Mouse (Mus musculus): ENCODE measurements around the gene Scn8a. TPM values are rescaled to one million over a fixed set of nuclear protein-coding genes. Genes with fewer than 3 reads are reported as not detected.
A peak's percentile ranks its signal among the peaks of the same experiment; 100 is the strongest.

The Scn8a gene
- polyA plus RNA-seq, 1 experiment from 2014 or later, result 6.8 TPM

DNA sequence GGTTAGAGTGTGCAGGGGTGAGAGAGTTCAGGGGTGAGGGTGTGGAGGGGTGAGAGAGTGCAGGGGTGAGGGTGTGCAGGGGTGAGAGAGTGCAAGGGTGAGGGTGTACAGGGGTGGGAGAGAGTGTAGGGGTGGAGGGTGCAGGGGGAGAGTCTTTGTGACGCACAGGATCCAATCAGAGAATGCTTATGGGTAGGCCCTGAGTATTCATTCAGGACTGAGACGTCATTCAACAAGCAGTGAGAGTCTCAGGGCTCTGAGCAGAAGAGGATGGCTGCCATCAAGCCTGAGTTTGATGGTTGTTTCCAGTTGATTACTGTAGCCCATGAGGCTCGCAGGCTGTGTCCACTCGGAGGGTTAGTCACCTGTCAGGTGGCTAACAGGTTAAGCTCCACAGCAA lies 48.4 kb downstream of the Scn8a start:
- H3K27ac ChIP-seq (ENCODE audit: low read depth, low read length), result no peak overlapping the region
- DNase-seq (ENCODE audit: low spot score), result no peak
- H3K9ac ChIP-seq (ENCODE audit: low read length), result no peak overlapping the region
- H3K4me3 ChIP-seq (ENCODE audit: low read depth, low read length), result no peak overlapping the region
- ATAC-seq, result no peak
- no peak overlapping the region for H3K4me2 ChIP-seq (ENCODE audit: low read length)
- H3K36me3 ChIP-seq (ENCODE audit: control insufficient read depth, insufficient read depth, low read length), result no peaks in the 10 kb centered on the region
- WGBS, result 40% methylated on average over 4 of the region's 4 CpGs
- no peaks in the 10 kb centered on the region for H3K9me3 ChIP-seq (replicated peaks; ENCODE audit: control insufficient read depth, low read length)
- no peaks in the 10 kb centered on the region for H3K27me3 ChIP-seq (replicated peaks; ENCODE audit: control insufficient read depth, insufficient read depth, low read length)
- H3K4me1 ChIP-seq (ENCODE audit: control insufficient read depth, insufficient read depth, low read length), result 0 out of 2 replicates have a peak, but pooled peaks cover under 1% of the 10 kb centered on the region

DNA sequence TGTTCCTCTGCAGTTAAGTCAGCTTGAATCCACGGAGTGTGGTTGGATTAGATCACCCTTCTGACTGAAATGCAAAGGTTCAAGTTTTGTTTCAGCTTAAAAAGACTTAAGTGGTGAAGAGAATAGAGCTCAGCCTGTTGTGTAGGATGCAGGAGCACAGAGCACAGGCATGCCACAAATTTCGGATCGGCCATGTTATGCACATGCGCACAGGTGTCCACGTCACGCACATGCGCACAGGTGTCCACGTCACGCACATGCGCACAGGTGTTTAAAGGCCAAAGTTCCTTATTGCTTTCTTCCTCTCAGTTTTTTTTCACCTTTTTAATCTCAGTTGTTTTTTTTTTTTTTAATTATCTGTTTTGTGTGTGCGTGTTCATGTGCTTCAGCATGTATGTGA lies 52.6 kb downstream of the Scn8a start:
- no peak overlapping the region for H3K9ac ChIP-seq (ENCODE audit: low read length)
- no peak overlapping the region for H3K4me2 ChIP-seq (ENCODE audit: low read length)
- H3K27ac ChIP-seq (ENCODE audit: low read depth, low read length), result no peak overlapping the region
- H3K4me1 ChIP-seq (ENCODE audit: control insufficient read depth, insufficient read depth, low read length), result peaks cover 8% of the 10 kb centered on the region
- H3K27me3 ChIP-seq (replicated peaks; ENCODE audit: control insufficient read depth, insufficient read depth, low read length), result no peaks in the 10 kb centered on the region
- no peak overlapping the region for H3K4me3 ChIP-seq (ENCODE audit: low read depth, low read length)
- no peak for ATAC-seq
- no peak for DNase-seq (ENCODE audit: low spot score)
- WGBS, result 92% methylated on average over 11 of the region's 11 CpGs
- no peaks in the 10 kb centered on the region for H3K9me3 ChIP-seq (replicated peaks; ENCODE audit: control insufficient read depth, low read length)
- no peaks in the 10 kb centered on the region for H3K36me3 ChIP-seq (ENCODE audit: control insufficient read depth, insufficient read depth, low read length)

DNA sequence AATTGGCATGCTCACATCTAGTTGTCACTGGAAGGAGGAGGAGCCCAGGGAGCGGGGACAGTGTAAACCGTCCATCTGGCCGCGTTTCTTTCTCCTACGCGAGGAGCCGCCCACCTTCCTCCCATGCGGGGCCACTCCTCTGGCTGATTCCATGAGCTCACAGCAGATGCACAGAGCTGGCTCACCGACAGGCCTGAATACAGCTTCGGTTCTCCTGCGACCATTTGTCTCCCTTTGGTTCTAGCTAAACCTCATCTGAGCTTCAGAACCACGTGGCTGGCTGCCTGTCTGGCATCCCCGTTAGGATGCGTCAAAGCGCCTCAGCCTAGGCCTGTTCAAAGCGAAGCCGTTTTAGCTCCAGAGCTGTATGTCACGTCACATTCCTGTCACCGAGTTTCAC lies 53.8 kb downstream of the Scn8a start:
- WGBS, result 21% methylated on average over 19 of the region's 19 CpGs
- ATAC-seq (peak; percentile 82), DNase-seq (ENCODE audit: low spot score) (peak; percentile 77)

DNA sequence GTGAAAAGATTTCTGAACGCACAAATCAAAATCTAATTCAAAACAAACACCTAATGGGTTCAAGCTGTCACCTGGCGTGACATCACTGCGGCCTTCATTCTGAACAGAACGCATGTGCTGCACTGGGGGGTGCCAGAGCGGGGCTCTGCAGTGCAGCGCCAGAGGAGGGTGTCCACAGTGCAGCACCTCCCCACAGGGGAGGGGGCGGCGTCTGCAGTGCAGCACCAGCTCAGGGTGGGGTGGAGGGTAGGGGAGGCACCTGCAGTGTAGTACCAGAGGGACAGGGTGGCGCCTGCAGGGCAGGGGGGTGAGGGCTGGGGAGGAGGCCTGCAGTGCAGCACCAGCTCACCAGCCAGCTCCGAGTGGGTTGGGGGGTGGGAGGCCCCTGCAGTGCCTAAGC lies 55.3 kb downstream of the Scn8a start:
- Histone ChIP-seq H3K4me2 (ENCODE audit: low read length) (no peak overlapping the region), H3K4me1 (ENCODE audit: control insufficient read depth, insufficient read depth, low read length) (peaks cover 8% of the 10 kb centered on the region), H3K27ac (ENCODE audit: low read depth, low read length) (no peak overlapping the region), H3K9ac (ENCODE audit: low read length) (0 out of 2 replicates have a peak overlapping the region, but pooled peaks have one; percentile 30), H3K4me3 (ENCODE audit: low read depth, low read length) (no peak overlapping the region), H3K36me3 (ENCODE audit: control insufficient read depth, insufficient read depth, low read length) (no peaks in the 10 kb centered on the region), H3K27me3 (replicated peaks; ENCODE audit: control insufficient read depth, insufficient read depth, low read length) (no peaks in the 10 kb centered on the region), H3K9me3 (replicated peaks; ENCODE audit: control insufficient read depth, low read length) (no peaks in the 10 kb centered on the region)
- DNase-seq (ENCODE audit: low spot score) (no peak), ATAC-seq (0 out of 2 replicates have a peak, but pooled peaks have one; percentile 29)
- WGBS, result 75% methylated on average over 10 of the region's 10 CpGs

More for the DNA sequence above, 53.8 kb downstream of the Scn8a start:
- Histone ChIP-seq H3K4me1 (ENCODE audit: control insufficient read depth, insufficient read depth, low read length) (peaks cover 8% of the 10 kb centered on the region), H3K27me3 (replicated peaks; ENCODE audit: control insufficient read depth, insufficient read depth, low read length) (no peaks in the 10 kb centered on the region), H3K4me3 (ENCODE audit: low read depth, low read length) (no peak overlapping the region), H3K4me2 (ENCODE audit: low read length) (peak overlapping the region; percentile 18; the same call in 1 of the 2 replicates), H3K9ac (ENCODE audit: low read length) (peak overlapping the region; percentile 5; the same call in 1 of the 2 replicates), H3K9me3 (replicated peaks; ENCODE audit: control insufficient read depth, low read length) (no peaks in the 10 kb centered on the region), H3K36me3 (ENCODE audit: control insufficient read depth, insufficient read depth, low read length) (no peaks in the 10 kb centered on the region), H3K27ac (ENCODE audit: low read depth, low read length) (peak overlapping the region; percentile 70)

DNA sequence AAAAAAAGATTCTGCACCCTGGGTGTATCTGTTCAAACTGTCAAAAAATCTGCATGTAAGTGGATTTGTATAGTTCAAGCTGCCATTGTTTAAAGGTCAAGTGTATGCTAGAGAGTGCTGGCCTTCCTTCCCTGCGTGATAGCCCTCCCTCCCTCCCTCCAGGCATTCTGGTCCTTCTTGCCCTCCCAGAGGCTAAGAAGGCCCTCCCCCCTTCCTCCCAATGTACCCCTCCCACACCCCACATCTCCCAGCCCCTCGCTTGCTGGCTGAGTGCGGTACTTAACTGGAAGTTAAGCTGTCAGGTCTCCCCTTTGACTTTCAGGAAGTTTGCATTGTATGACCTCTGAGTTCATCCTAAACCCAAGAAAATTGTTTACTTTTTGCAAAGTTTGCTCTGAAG lies 60.8 kb downstream of the Scn8a start:
- H3K4me2 ChIP-seq (ENCODE audit: low read length), result no peak overlapping the region
- DNase-seq (ENCODE audit: low spot score) (no peak), ATAC-seq (no peak)
- no peaks in the 10 kb centered on the region for H3K36me3 ChIP-seq (ENCODE audit: control insufficient read depth, insufficient read depth, low read length)
- 41% methylated on average over 3 of the region's 3 CpGs for WGBS
- no peak overlapping the region for H3K27ac ChIP-seq (ENCODE audit: low read depth, low read length)
- H3K9me3 ChIP-seq (replicated peaks; ENCODE audit: control insufficient read depth, low read length), result no peaks in the 10 kb centered on the region
- H3K4me1 ChIP-seq (ENCODE audit: control insufficient read depth, insufficient read depth, low read length), result no peaks in the 10 kb centered on the region
- H3K9ac ChIP-seq (ENCODE audit: low read length), result no peak overlapping the region
- H3K27me3 ChIP-seq (replicated peaks; ENCODE audit: control insufficient read depth, insufficient read depth, low read length), result no peaks in the 10 kb centered on the region
- H3K4me3 ChIP-seq (ENCODE audit: low read depth, low read length), result no peak overlapping the region

DNA sequence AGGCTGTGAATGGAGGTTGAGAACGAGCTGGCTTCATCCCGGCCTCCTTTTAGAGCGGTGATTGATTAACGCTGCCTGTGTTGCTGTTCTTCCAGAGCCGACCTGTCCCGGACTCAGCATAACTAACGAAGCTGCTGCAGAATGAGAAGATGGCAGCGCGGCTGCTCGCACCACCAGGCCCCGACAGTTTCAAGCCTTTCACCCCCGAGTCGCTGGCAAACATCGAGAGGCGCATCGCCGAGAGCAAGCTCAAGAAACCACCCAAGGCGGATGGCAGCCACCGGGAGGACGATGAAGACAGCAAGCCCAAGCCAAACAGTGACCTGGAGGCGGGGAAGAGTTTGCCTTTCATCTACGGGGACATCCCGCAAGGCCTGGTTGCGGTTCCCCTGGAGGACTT lies 66.5 kb downstream of the Scn8a start:
- Histone ChIP-seq H3K9ac (ENCODE audit: low read length) (no peak overlapping the region), H3K27me3 (replicated peaks; ENCODE audit: control insufficient read depth, insufficient read depth, low read length) (no peaks in the 10 kb centered on the region), H3K9me3 (replicated peaks; ENCODE audit: control insufficient read depth, low read length) (no peaks in the 10 kb centered on the region), H3K4me3 (ENCODE audit: low read depth, low read length) (no peak overlapping the region), H3K4me1 (ENCODE audit: control insufficient read depth, insufficient read depth, low read length) (no peaks in the 10 kb centered on the region; the same call in 1 of the 2 replicates), H3K27ac (ENCODE audit: low read depth, low read length) (no peak overlapping the region), H3K36me3 (ENCODE audit: control insufficient read depth, insufficient read depth, low read length) (peaks cover 11% of the 10 kb centered on the region; the same call in 1 of the 2 replicates), H3K4me2 (ENCODE audit: low read length) (no peak overlapping the region)
- no peak for ATAC-seq
- DNase-seq (ENCODE audit: low spot score), result no peak
- WGBS, result 72% methylated on average over 24 of the region's 24 CpGs

DNA sequence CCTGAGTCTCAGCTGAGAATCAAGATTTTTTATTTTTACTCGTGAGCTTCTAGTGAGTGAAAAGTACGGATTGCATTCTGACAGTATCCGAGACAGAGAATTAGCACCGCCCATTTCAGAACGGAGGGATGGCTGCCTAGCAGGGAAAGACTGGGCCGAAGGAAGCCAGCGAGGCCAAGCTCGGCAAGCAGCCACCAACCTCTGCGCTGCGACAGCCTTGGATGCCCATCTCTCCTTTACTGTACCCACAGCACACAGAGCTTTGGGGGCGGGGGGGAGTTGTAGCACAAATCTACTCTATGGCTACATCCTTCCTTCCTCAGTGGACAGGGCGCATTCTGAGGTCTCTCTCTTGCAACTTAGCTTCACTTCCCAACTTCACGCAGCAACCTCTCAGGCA lies 78.7 kb downstream of the Scn8a start:
- Histone ChIP-seq H3K4me3 (ENCODE audit: low read depth, low read length) (no peak overlapping the region), H3K9ac (ENCODE audit: low read length) (no peak overlapping the region), H3K4me2 (ENCODE audit: low read length) (no peak overlapping the region), H3K9me3 (replicated peaks; ENCODE audit: control insufficient read depth, low read length) (no peaks in the 10 kb centered on the region), H3K36me3 (ENCODE audit: control insufficient read depth, insufficient read depth, low read length) (no peaks in the 10 kb centered on the region), H3K27ac (ENCODE audit: low read depth, low read length) (no peak overlapping the region), H3K27me3 (replicated peaks; ENCODE audit: control insufficient read depth, insufficient read depth, low read length) (no peaks in the 10 kb centered on the region), H3K4me1 (ENCODE audit: control insufficient read depth, insufficient read depth, low read length) (peaks cover 5% of the 10 kb centered on the region; the same call in 1 of the 2 replicates)
- DNase-seq (ENCODE audit: low spot score) (no peak), ATAC-seq (no peak)
- 87% methylated on average over 13 of the region's 13 CpGs for WGBS

DNA sequence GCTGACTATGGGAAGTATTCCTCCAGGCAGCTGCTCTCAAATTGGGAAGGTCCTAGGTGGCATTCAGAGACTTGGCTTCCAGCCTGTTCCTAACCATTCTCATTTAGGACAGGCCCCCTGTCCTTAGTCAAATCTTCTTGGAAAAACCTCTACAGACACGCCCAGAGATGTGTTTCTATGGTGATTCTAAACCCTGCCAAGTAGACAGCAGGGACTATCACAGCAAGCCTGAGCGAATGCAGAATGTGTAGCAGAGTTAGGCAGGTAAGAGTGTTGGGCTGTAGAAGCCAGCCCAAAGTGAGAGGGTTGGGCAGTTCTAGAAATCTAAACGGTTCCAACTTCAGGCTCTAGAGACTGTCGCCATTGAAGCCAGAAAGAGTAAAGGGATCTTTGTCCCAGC lies 79.5 kb downstream of the Scn8a start:
- Histone ChIP-seq H3K9me3 (replicated peaks; ENCODE audit: control insufficient read depth, low read length) (no peaks in the 10 kb centered on the region), H3K4me3 (ENCODE audit: low read depth, low read length) (no peak overlapping the region), H3K27me3 (replicated peaks; ENCODE audit: control insufficient read depth, insufficient read depth, low read length) (no peaks in the 10 kb centered on the region), H3K27ac (ENCODE audit: low read depth, low read length) (no peak overlapping the region), H3K9ac (ENCODE audit: low read length) (no peak overlapping the region), H3K36me3 (ENCODE audit: control insufficient read depth, insufficient read depth, low read length) (no peaks in the 10 kb centered on the region), H3K4me2 (ENCODE audit: low read length) (no peak overlapping the region), H3K4me1 (ENCODE audit: control insufficient read depth, insufficient read depth, low read length) (peaks cover 5% of the 10 kb centered on the region; the same call in 1 of the 2 replicates)
- 79% methylated on average over 4 of the region's 4 CpGs for WGBS
- peak; percentile 42 for DNase-seq (ENCODE audit: low spot score)
- ATAC-seq, result no peak

DNA sequence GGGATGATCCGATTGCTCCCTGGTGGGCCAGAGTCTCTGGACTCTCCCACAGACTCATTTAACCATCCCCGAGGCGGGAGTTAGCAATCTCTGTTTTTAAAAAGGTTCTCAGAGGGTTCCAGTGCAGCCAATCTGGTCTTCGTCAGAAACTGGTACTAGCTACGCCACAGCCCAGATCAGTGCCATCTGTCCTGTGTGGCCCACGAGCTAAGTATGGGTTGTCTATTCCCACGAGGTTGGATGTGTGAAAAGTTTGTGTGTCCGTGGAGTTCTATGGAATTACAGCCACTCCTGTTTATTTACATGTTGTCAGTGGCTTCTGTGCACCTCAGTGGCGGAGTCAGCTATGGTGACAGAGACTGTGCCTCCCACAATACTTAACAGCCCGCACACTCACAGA lies 81.8 kb downstream of the Scn8a start:
- Histone ChIP-seq H3K4me1 (ENCODE audit: control insufficient read depth, insufficient read depth, low read length) (peaks cover 5% of the 10 kb centered on the region; the same call in 1 of the 2 replicates), H3K27me3 (replicated peaks; ENCODE audit: control insufficient read depth, insufficient read depth, low read length) (no peaks in the 10 kb centered on the region), H3K9ac (ENCODE audit: low read length) (no peak overlapping the region), H3K4me2 (ENCODE audit: low read length) (no peak overlapping the region), H3K4me3 (ENCODE audit: low read depth, low read length) (no peak overlapping the region), H3K27ac (ENCODE audit: low read depth, low read length) (no peak overlapping the region), H3K36me3 (ENCODE audit: control insufficient read depth, insufficient read depth, low read length) (no peaks in the 10 kb centered on the region), H3K9me3 (replicated peaks; ENCODE audit: control insufficient read depth, low read length) (no peaks in the 10 kb centered on the region)
- no peak for ATAC-seq
- WGBS, result 73% methylated on average over 10 of the region's 10 CpGs
- no peak for DNase-seq (ENCODE audit: low spot score)
